Mouse (Mus musculus) gastrocnemius, postnatal 14 days (tissue): ENCODE data around the gene Arhgap28. TPM values are rescaled to one million over a fixed set of nuclear protein-coding genes. Genes with fewer than 3 reads are reported as not detected.

Experiments
- DNase-seq: peaks from one replicate; pipeline ENCODE4 v3.0.0; 2021; ENCODE audit warnings: mixed read lengths
- intact Hi-C: fragments of 180-260 bp; cut with DNase I; formaldehyde crosslinking; loops from one replicate; pipeline ENCODE4 v1.15.1; 2025; ENCODE audit warnings: low total_unique reads
- total RNA-seq, 2 experiments: library from RNA; stranded (reverse); gene quantifications; 2 replicates each; pipeline ENCODE4 v1.2.3; 2021

Gene Arhgap28
- total RNA-seq, 2 experiments from 2014 or later = 3.7 to 5.0 TPM

DNA sequence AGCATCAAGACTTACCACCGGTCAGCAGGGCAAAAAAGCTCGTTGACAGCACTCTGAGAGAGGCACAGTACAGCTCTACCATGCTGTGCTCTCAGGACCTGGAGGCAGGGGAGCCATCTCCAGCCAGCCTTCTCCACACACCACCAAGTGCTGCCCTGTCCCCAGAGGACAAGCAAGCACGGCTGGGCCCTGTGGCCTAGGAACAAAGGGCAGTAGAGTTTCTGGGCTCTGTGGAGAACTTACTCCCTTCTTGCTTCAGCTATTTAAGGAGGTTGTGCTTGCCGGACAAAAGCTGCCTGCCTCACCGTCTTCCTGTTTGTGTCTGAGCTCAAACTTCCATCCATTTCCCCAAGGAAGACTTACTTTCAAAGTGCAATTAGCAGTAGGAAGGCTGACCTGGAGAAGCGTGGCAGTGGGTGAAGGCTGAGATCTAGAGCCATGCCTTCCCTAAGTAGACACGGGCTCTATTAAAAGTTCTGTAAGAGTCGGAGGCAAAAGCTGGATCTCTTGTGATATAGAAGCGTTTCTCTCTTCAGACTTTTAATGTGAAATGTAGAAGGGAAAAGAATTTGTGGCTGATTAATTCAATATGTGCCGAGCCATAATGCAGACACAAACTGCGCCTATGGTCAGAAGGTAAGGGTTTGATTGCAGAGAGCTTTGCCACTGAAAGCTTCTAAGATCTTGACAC, 53.3 kb downstream of the Arhgap28 start:
- peak; percentile 15 for DNase-seq
- intact Hi-C loops = no loop called here

DNA sequence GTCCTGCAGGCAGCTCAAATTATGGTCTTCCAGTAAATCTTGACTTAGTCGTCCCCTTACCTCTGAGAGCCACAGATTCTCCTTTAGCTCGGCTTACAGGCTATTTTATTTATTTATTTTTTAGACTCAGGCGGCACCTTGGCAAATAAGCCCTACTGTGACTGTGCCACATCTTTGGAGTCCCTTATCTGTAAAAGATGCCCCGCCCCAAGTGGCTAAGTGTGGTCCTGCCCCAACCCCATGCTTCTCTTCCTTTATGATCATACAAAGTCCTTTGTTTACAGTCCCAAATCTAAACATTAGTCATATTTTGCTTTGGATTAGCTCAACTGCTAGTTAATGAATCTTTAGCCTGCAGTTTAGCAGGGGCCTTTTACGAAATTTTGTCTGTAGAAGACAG, 55.3 kb downstream of the Arhgap28 start:
- intact Hi-C loops = no loop called here
- DNase-seq = no peak

- DNase-seq = no peak
- intact Hi-C loops = no loop called here
Measured at GRCm38 (mm10) chr17:67945453-67945852, 58.5 kb downstream of the Arhgap28 start.

DNA sequence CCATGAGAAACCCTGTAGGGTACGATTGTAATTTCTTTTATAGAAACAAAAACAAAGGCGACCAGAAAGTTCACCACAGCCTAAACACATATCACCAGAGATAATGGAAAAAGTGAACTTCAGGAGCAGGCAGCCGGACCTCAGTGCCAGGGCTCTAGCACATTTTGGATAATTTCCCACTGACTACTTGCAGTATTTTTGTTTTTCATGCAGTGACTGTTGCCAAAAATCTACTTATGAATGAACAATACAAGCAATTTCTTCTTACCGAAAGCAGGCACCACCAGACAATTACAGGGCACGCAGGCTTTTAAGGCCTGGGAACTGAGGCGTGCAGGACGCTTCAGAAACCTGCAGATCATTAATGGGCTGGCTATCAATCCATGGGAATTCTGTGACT, 59.7 kb downstream of the Arhgap28 start:
- intact Hi-C loops = no loop called here
- DNase-seq = no peak

DNA sequence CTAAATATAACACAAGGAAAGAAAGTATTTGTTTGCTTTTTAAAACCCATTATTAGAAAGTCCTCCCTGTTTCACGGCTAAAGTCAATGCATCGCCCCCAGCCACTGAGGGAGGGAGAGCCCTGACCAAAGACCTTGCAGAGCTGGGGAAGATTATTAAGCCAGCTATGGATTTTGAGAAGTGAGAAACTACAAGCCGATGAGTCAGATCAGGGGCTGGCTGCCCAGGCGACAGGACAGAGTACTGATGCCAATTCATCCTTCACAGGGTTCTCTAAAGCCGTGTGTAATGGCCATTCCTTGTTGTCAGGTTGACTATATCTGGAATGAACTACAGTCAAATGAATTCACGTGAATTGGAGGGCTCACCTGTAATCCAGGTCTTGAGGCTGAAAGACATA, 62.9 kb downstream of the Arhgap28 start:
- peak; percentile 32 for DNase-seq

DNA sequence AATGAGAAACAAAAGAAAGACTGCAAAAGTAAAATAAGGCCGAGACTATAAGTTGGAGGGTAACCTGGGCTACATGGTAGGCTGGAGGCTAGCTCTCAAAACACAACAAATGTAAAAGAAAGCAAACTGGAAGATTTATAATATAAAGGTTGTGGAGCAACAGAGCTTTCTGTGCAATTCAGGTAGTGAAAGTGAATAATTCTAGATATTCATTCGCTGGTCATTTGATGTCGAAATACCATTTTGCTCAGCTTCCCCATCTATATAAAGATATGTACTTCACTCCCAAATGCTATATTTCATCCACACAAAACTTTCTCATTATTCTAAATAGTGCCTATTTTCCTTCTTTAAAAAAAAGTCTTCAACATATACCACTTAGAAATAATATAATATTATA, 66.9 kb downstream of the Arhgap28 start:
- intact Hi-C loops = no loop called here
- DNase-seq = no peak

More for the DNA sequence above, 62.9 kb downstream of the Arhgap28 start:
- intact Hi-C loops = no loop called here

- no peak for DNase-seq
- intact Hi-C loops = no loop called here
Measured at GRCm38 (mm10) chr17:67935556-67935955, 68.4 kb downstream of the Arhgap28 start.

DNA sequence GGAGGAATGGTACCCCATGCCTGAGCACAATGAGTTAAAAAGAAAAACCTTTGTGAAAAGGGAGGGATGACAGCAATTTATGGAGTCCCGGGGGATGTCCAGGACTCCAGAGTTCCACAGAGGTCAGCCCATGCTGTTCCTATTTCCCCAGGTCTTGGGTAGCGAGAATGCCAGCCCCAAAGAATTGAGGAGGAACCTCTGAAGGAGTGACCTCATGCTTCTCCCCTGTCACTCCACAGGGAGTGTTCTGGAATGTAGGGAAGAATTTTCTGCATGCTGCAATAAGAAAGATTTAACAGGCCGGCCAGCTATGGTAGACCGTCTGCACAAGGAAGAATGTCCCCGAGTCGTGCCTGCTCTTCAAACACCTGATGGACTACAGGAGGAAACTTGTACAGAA, 72.5 kb downstream of the Arhgap28 start:
- intact Hi-C loops = no loop called here
- no peak for DNase-seq

GRCm38 (mm10) chr17:67930957-67931356, 73.0 kb downstream of the Arhgap28 start:
- intact Hi-C loops = no loop called here
- DNase-seq = no peak

DNA sequence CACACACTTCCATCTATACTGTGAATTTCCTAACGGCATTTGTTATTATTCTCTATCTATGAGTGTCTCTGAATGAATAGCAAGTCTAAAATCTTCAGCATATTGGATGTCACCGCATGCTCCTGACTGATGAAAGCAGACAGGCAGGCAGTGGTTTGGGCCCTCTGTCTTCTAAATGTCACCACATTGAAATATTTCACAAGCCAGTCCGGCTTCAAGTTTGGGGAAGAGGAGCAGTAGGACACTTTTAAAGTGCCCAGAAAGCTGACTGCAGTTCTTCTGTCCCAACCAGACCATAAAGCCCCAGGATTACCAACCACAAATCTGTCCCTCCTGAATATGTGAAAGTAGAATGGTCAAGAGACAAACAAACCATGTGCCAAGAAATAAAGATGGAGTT, 73.5 kb downstream of the Arhgap28 start:
- intact Hi-C loops = no loop called here

DNA sequence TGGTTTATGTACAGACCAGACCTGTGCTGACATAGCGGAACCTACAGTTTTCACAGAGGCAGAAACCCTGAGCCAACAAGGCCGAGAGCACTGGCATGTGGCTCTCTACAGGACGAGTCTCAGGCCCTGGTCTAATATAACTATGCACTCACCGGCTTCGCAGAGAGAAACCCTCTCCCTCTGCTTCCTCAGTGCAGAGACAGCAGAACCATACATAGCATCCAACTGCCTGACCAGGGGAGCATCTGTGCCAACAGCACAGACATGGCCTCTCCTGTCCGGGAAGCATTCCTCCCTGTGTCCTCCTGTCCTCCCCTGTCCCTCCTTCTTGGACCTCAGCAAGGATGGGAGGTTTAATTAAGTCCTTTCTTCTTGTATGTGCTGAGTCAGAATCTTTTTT, 75.6 kb downstream of the Arhgap28 start:
- intact Hi-C loops = no loop called here
- no peak for DNase-seq

More for the DNA sequence above, 73.5 kb downstream of the Arhgap28 start:
- DNase-seq = no peak

DNA sequence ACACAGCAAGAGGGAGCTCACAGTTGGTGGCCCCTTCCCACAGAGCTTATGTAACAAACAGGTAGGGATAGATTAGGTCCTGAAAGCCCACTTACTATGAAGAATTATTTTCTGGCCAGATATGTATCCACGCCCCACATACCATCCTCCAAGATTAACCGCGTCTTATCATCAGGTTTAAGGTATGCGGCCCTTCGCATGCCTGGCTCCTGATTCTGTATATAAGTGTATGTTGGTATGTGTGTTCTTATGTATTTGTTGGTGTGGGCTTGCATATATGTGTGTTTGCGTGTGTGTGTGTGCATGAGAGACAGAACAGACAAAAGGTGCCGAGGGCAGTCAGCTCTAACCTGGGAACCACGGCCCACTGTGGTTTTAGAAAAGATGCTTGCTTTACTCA, 76.1 kb downstream of the Arhgap28 start:
- intact Hi-C loops = no loop called here
- no peak for DNase-seq

DNA sequence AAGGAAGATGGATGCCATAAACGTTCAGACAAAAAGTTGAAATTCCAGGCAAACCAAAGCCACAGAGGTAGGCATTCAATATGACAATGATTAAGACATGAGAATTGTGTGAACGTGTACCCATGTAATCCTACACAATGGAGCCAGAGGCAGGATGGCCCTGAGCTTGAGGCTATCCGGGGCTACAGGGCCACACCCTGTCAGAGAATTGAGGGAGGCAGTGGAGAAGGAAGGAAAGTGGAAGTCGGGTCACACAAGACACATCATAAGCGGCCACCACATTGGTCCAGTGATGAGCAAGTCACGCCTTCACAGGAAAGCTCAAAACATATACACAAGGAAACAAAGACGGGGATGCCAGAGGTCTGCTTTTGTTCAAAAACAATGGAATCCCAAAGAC, 84.0 kb downstream of the Arhgap28 start:
- intact Hi-C loops = loop anchor here (10.0 kb wide), 1 partner anchor 85 kb away; the partner anchor contains the start of gene Arhgap28
- no peak for DNase-seq

GRCm38 (mm10) chr17:67918201-67918600, 85.7 kb downstream of the Arhgap28 start:
- no peak for DNase-seq
- intact Hi-C loops = loop anchor here (10.0 kb wide), 1 partner anchor 87 kb away; the partner anchor contains the start of gene Arhgap28

GRCm38 (mm10) chr17:67916901-67917300, 87.0 kb downstream of the Arhgap28 start:
- DNase-seq = no peak
- intact Hi-C loops = loop anchor here (10.0 kb wide), 1 partner anchor 88 kb away; the partner anchor contains the start of gene Arhgap28

DNA sequence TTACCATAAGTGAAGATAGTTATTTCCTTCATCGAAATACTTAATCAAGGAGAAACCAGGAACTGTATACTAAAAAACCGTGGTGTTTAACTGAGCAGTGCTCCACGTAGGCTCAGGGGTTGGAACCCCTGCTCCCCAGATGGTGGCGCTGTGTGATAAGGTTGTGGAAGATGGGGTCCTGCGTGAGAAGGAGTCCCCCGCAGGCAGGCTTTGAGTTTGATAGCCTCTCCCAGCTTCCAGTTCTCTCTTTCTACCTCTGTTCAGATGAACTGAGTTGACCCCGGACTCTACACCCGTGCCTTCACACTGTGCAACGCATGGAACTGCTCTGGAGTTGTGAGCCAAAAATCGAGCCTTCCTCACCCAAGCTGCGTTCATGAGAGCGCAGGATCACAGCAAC, 91.3 kb downstream of the Arhgap28 start:
- peak; percentile 71 for DNase-seq
- intact Hi-C loops = loop anchor here (5.0 to 10.0 kb wide), 2 partner anchors 92 to 255 kb away; partner anchors contain the start of gene Arhgap28

DNA sequence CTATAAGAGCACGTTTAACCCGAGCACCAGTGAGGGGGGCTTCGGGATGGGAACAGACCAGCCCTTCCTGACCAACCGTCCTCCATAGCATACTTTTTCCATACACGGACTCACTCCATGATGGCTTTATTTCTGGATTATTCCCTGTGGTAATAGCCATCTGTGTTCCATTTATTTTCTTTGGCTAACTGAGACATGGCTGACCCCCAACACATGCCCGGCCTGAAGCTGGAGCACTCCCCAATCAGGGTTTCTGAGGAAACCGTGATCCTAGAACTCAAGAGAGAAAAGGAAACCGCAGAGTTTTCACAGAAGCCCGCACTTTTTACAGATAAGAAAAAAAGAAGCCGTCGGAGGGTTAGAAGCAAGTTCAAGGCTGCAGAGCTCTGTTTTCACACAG, 91.9 kb downstream of the Arhgap28 start:
- intact Hi-C loops = loop anchor here (5.0 to 10.0 kb wide), 2 partner anchors 93 to 255 kb away; partner anchors contain the start of gene Arhgap28
- DNase-seq = no peak

GRCm38 (mm10) chr17:67908537-67908936, 95.4 kb downstream of the Arhgap28 start:
- no peak for DNase-seq
- intact Hi-C loops = no loop called here

DNA sequence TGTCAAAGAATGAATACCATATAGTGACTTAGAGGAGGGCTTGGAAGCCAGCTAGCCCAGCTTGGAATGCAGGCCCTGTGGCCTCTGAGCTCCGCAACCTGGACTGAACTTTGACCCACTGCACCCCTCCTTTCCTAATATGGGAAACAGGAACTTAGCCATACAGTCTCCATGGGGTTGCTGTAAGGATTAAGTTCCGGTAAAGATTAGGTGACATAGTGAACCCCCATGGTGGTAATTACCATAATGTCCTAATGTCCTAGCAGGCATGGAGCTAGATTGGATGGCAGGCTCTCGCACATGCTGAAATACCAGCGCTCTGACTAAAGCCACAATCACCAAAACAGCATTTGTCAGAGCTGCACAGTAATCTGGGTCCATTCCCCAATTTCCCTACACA, 95.8 kb downstream of the Arhgap28 start:
- intact Hi-C loops = no loop called here
- DNase-seq = no peak

- DNase-seq = no peak
- intact Hi-C loops = no loop called here
Measured at GRCm38 (mm10) chr17:67907532-67908054, 96.3 kb downstream of the Arhgap28 start.

DNA sequence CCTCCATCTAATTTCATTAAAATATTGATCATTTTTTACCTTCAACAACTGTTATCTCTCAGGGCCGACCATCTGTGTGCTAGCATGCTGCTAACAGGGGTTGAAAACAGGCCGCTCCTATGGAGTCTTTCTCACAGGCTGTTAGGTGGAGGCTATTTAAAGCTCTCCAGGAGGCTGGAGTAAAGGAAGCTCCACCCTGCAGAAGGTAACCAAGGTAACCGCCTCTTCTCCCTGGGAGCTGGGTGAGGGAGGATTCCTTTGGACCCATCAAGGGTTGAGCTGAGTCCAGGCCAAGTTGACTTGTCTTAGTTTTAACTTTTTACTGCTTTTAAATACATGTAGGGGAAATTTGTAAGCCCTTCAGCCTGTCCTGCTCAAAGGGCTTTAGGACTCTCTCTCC, 97.7 kb downstream of the Arhgap28 start:
- DNase-seq = no peak
- intact Hi-C loops = no loop called here
